Mouse (Mus musculus) heart, adult 18-20 months (tissue): ENCODE measurements around the gene Prss46. TPM values are rescaled to one million over a fixed set of nuclear protein-coding genes. Genes with fewer than 3 reads are reported as not detected.
"Not testable (repeated sequence)": the region's sequence is repeated elsewhere in the genome, so short reads cannot be mapped to it uniquely, and the experiment has no call there.

Experiments
- DNase-seq, 2 experiments: peaks; one replicate each; pipeline ENCODE4 v3.0.0; 2021 to 2022; ENCODE audit warnings: mixed read lengths in 1 of 2
- long read RNA-seq, 2 experiments: library from polyadenylated mRNA; stranded (forward); transcript quantifications; one replicate each; pipeline ENCODE4 v2.0.0; 2021
- total RNA-seq, 2 experiments: library from RNA; stranded (reverse); gene quantifications; 2 replicates each; pipeline ENCODE4 v1.2.3; 2021

Gene Prss46
- not detected for total RNA-seq
- long read RNA-seq, experiment 1: 0 reads
- long read RNA-seq, experiment 2: 0 reads

- DNase-seq: no peak
Measured at GRCm38 (mm10) chr9:110844206-110844605, at the start of gene Prss46. Prss46 (plus strand) TSS chr9:110844506.

- no peak for DNase-seq
Measured at GRCm38 (mm10) chr9:110797013-110797412, 47.3 kb upstream of the Prss46 start.

- DNase-seq: no peak
Measured at GRCm38 (mm10) chr9:110797866-110798265, 46.4 kb upstream of the Prss46 start, which contains the start of gene Prss42. Prss42 (plus strand) TSS chr9:110798166.

DNA sequence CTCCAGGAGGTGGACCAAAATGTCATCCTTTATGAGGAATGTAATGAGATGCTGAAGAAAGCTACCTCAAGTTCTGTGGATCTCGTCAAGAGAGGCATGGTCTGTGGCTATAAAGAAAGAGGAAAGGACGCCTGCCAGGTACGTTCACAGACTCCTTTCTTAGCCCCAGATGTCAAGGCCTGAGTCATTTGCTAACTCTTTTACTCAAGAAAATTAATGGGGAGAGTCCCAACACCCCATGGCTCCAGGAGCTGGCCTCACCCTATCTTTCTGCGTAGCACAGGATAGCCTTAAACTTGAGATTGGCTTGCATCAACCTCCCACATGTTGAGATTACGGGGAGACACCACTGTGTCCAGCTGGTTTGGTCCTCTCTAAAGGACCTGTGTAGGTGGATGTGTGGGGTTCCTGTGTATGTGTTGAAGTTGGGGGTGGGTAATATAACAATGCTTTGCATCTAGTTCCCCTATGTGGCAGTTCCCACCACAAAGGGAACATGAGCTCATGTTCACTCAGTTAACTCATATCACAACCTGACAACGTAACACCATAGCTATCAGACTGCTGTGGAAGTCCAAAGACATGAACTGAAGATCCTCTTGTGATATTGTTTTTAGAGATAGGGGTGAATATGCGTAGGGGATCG, 43.3 kb upstream of the Prss46 start:
- no peak for DNase-seq

DNA sequence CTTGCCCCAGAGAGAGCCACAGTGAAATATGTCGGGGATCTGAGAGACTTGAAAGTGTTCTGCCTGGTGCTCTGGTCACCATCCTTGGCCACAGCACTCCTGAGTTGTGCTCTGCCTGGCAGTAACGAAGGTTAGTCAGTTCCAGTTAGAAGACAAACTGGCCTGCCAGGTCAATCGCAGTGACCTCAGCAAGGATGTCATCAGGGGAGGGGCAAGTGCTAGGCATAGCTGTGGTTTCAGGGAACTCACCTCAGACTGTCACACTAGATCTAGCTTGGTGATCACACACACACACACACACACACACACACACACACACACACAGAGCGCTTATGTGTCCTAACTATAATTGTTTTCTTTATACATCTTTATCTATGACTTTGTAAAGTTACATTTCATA, 41.0 kb upstream of the Prss46 start:
- no peak for DNase-seq

GRCm38 (mm10) chr9:110810051-110810450, 34.3 kb upstream of the Prss46 start:
- DNase-seq: no peak

DNA sequence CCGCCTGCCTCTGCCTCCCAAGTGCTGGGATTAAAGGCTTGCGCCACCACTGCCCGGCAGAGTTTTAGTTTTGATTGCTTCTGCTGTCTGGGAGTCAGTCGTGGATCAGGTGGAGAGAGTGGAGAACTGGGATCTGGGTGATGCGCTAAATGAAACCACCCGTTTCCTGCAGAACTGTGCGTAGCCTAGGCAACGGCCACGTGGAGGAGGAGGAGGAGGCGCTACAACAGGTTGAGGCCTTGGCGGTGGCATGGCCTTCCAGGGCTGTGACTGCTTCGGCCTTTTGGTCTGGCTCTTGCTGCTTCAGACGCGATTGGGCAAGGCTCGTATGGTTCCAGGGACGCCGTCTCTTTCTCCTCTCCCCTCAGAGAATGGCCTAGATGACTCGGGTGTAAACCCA, 30.5 kb upstream of the Prss46 start, which contains the start of gene Prss44:
TSS of gene Prss44 (plus strand) at position 206 of the 400 bp plus-strand sequence.
- DNase-seq: no peak

DNA sequence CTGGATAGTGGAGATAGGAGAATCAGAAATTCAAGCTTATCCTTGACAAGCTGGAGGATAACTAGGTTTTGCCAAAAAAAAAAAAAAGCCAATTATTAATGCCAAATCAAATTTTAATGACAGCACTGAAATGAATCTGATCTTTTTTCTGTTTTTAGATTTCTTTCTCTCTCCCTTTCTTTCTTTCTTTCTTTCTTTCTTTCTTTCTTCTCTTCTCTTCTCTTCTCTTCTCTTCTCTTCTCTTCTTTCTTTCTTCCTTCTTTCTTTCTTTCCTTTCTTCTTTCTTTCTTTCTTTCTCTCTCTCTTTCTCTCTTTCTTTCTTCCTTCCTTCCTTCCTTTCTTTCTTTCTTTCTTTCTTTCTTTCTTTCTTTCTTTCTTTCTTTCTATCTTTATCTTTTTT, 23.8 kb upstream of the Prss46 start:
- not testable (repeated sequence) for DNase-seq

DNA sequence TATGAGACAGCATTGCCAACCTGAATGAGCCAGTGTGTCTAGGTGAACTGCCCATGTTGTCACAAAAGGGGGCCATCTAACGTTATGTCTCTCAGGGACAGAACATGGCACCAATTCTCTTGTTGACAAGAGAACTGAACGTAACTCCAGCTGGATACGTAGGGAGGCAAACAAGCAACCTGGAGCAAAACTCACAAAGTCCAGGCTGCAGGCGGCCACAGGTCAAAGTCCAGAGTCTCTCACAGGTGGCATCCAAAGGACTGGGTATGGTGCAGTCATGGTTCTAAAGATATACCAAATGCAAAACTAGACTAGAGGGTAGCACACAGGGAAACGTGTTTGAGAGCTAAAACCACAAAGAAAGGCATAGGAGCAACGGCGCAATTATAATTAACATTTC, 22.9 kb upstream of the Prss46 start:
- no peak for DNase-seq

- no peak for DNase-seq
Measured at GRCm38 (mm10) chr9:110825426-110825825, 18.9 kb upstream of the Prss46 start.

GRCm38 (mm10) chr9:110825832-110826231, 18.5 kb upstream of the Prss46 start:
- no peak for DNase-seq

GRCm38 (mm10) chr9:110826390-110826789, 17.9 kb upstream of the Prss46 start, which contains the start of gene Prss43:
Prss43 (plus strand) TSS chr9:110826690.
- DNase-seq: no peak

DNA sequence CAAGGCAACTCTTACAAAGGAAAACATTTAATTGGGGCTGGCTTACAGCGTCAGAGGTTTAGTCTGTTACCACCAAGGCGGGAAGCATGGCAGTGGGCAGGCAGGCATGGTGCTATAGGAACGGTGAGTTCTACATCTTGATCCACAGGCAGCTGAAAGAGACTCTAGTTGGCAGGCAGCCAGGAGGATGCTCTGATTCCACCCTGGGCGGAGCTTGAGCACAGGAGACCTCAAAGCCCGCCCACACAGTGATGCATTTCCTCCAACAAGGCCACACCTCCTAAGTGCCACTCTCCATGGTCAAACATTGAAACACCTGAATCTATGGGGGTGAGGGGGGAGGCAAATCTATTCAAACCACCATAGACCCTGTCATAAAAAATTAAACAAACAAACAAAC, 11.3 kb upstream of the Prss46 start:
- no peak for DNase-seq

GRCm38 (mm10) chr9:110834411-110834810, 9.9 kb upstream of the Prss46 start, which contains the start of gene Prss45:
Prss45 (plus strand) TSS chr9:110834588.
- no peak for DNase-seq

GRCm38 (mm10) chr9:110834961-110835360, 9.3 kb upstream of the Prss46 start:
- no peak for DNase-seq

- DNase-seq: peak; percentile 26 to 65
Measured at GRCm38 (mm10) chr9:110836112-110836511, 8.2 kb upstream of the Prss46 start.

DNA sequence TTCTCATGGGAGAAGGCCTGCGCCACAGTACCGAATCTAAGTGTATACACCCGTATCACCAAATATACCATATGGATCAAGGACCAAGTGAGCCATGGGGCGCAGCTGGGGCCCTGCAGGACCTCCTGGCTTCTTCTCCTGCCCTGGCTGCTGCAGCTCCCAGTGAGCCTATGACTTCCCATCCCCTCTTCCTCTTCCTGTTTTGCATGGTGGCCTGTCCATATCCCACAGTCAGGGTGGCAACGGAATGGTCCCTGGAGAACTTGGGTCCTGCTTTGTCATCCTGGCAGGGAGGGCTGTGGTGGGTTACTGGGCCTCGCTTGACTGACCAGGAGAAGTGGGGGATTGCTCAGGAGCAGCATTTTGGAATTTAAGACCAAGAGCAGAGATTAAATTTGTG, 3.4 kb upstream of the Prss46 start:
- DNase-seq: no peak

GRCm38 (mm10) chr9:110841438-110841837, 2.9 kb upstream of the Prss46 start:
- DNase-seq: peak; percentile 17 to 21

GRCm38 (mm10) chr9:110849162-110849561, 4.9 kb downstream of the Prss46 start:
- no peak for DNase-seq

DNA sequence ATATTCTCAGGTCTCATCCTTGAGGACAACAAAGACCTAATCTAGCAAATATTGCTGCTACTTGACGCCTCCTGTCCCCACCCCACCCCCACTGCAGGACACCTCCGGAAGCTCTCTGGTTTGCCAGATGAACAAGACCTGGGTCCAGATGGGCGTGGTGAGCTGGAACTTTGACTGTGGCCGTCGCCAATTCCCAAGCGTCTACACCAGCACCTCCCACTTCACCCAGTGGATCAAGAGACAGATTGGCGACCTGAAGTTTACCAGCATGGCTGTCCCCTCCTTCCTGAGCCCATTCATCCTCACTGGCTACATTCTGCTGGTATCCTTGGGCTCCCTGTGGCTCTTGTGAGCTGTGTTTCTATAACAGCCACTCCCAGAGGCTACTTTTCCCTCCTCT, 11.6 kb downstream of the Prss46 start:
- no peak for DNase-seq

GRCm38 (mm10) chr9:110856920-110857319, 12.6 kb downstream of the Prss46 start:
- no peak for DNase-seq

- DNase-seq: no peak
Measured at GRCm38 (mm10) chr9:110857781-110858472, 13.6 kb downstream of the Prss46 start, which contains the start of gene Prss50. Prss50 (plus strand) TSS chr9:110857967.

DNA sequence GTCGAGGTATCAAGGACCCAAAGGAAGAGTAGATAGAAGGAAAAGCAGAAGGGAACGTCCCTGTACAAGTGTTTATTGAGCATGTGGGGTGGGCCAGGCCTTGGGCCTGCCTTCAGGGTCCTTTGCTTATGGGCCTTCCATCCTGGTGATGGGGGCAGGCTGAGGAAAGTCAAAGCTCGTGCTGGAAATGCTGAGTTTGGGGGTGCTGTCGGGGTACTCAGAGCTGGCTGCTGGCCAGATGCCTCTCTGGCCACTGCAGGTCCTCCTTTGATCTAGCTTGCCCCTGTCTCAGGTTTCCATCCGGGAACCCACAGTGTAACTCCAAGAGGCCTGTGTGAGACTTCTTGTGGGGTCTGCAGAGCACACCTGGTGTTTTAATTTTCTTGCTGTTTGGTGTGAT, 14.2 kb downstream of the Prss46 start:
- DNase-seq: no peak
